Mouse (Mus musculus): Measurements from ENCODE around the gene Ddr2.

GRCm38 (mm10) chr1:170060214-170060613 is 50.3 kb downstream of the Ddr2 start:
- TF ChIP-seq HCFC1 (IDR thresholded peaks at IDR 0.05; ENCODE audit: borderline replicate concordance, insufficient read depth, low read length) (no peak), MAFK (IDR thresholded peaks at IDR 0.05; ENCODE audit: insufficient read depth, low read depth, low read length) (no peak), ZC3H11A (IDR thresholded peaks at IDR 0.05; ENCODE audit: borderline replicate concordance, low read depth, low read length) (no peak)
